Mouse (Mus musculus) limb, embryonic 14.5 days (tissue): ENCODE measurements around the gene Prdm11. TPM values are rescaled to one million over a fixed set of nuclear protein-coding genes. Genes with fewer than 3 reads are reported as not detected.

Experiments used
- ATAC-seq: fragments of 200-750 bp; cut with Nextera tagmentation; 2 replicates; pipeline ENCODE4 v1.8.0; 2017; ENCODE audit warnings: low read depth, moderate number of reproducible peaks, moderate TSS enrichment; ENCODE audit not compliant: low FRiP score
- DNase-seq: peaks from one replicate; pipeline ENCODE4 v3.0.0-alpha.2; 2015; ENCODE audit warnings: low spot score
- H3K27ac ChIP-seq: fragments of 300-500 bp; sonication (generic); replicated peaks from 2 replicates; pipeline ENCODE4 v1.5.1; 2014; ENCODE audit warnings: low read depth, mild to moderate bottlenecking, low read length, moderate library complexity, mixed read lengths
- H3K27me3 ChIP-seq: fragments of 300-500 bp; sonication (generic); 2 replicates; pipeline ENCODE4 v1.6.1; 2014; ENCODE audit warnings: low read length, mixed read lengths; ENCODE audit not compliant: control insufficient read depth, insufficient read depth
- H3K36me3 ChIP-seq: fragments of 300-500 bp; sonication (generic); 2 replicates; pipeline ENCODE4 v1.6.1; 2014; ENCODE audit warnings: mild to moderate bottlenecking, low read length, moderate library complexity, mixed read lengths; ENCODE audit not compliant: control insufficient read depth, insufficient read depth
- H3K4me1 ChIP-seq: fragments of 300-500 bp; sonication (generic); 2 replicates; pipeline ENCODE4 v1.6.1; 2014; ENCODE audit warnings: antibody characterized with exemption, low read length, mixed read lengths; ENCODE audit not compliant: control insufficient read depth, insufficient read depth
- H3K4me2 ChIP-seq: fragments of 300-500 bp; sonication (generic); replicated peaks from 2 replicates; pipeline ENCODE4 v1.6.1; 2014; ENCODE audit warnings: low read depth, mild to moderate bottlenecking, low read length, moderate library complexity; ENCODE audit not compliant: severe bottlenecking
- H3K4me3 ChIP-seq: fragments of 300-500 bp; sonication (generic); replicated peaks from 2 replicates; pipeline ENCODE4 v1.5.1; 2014; ENCODE audit warnings: low read length
- H3K9ac ChIP-seq: fragments of 300-500 bp; sonication (generic); 2 replicates; pipeline ENCODE4 v1.6.1; 2014; ENCODE audit warnings: mild to moderate bottlenecking, low read depth, low read length, moderate library complexity; ENCODE audit not compliant: severe bottlenecking
- H3K9me3 ChIP-seq: fragments of 300-500 bp; sonication (generic); 2 replicates; pipeline ENCODE4 v1.6.1; 2016; ENCODE audit warnings: low read length; ENCODE audit not compliant: control insufficient read depth
- POLR2A ChIP-seq: fragments of 200-500 bp; IDR thresholded peaks from 2 replicates; pipeline ENCODE4 v1.8.0; 2012; ENCODE audit warnings: inconsistent platforms, mild to moderate bottlenecking, moderate library complexity, borderline replicate concordance; ENCODE audit not compliant: insufficient read depth, insufficient read length; ENCODE audit errors: extremely low read depth
- WGBS: fragments of 180-500 bp; shearing (Covaris S2); extraction: QIAGEN DNeasy Blood & Tissue Kit; methylation state at CpG from one replicate; pipeline ENCODE4 v1.1.7; 2014; 5-methylcytosine and 5-hydroxymethylcytosine counted together
- polyA plus RNA-seq, 2 experiments: library from polyadenylated mRNA; depleted of rRNA in 1 of 2; stranded (reverse) in 1 of 2; unstranded in 1 of 2; fragments of >200 nt; fragmentation: Nextera tagmentation in 1 of 2; extraction: Ambion mirVana in 1 of 2; gene quantifications; 2 replicates each; pipeline versions ENCODE4 v1.2.1 to v1.2.3; 2012 to 2014

Prdm11 gene
- polyA plus RNA-seq, 2 experiments, result 6.5 to 24.4 TPM

DNA sequence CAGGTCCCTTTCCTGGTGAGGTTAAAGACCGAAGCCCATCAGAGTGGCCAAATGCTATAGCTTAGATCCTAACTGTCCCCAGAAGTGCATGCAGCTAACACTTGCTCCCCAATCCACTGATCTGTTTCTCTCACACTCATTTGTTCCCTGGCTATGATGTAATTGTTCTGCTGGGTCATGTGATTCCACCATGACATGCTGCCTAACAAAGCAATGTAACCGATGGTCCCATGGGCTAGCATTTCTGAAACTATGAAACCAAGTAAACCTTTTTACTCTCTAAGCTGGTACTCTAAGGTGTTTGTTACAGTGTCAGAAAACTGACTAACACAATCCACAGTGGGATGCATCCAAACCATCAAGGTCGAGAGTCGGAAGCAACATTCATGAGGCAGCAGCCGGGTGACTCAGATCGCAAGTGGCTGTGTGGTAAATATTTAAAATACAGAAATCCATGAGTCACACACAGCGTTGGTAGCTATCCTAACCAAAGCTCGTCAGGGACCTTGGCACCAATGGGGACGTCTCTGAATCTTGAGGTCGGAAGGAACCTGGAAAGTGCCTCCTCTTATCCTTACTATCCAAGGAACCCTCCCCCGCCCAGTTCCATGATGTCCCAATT lies 100.7 kb downstream of the Prdm11 start:
- no peak overlapping the region for H3K4me2 ChIP-seq
- no peaks in the 10 kb centered on the region for H3K36me3 ChIP-seq
- no peak for TF ChIP-seq POLR2A
- no peak overlapping the region for H3K9ac ChIP-seq
- H3K4me3 ChIP-seq, result no peak overlapping the region
- no peaks in the 10 kb centered on the region for H3K9me3 ChIP-seq
- no peak for ATAC-seq
- H3K27ac ChIP-seq, result no peak overlapping the region
- no peaks in the 10 kb centered on the region for H3K27me3 ChIP-seq
- peaks cover 11% of the 10 kb centered on the region for H3K4me1 ChIP-seq
- WGBS, result 89% methylated on average over 11 of the region's 11 CpGs
- DNase-seq, result no peak

DNA sequence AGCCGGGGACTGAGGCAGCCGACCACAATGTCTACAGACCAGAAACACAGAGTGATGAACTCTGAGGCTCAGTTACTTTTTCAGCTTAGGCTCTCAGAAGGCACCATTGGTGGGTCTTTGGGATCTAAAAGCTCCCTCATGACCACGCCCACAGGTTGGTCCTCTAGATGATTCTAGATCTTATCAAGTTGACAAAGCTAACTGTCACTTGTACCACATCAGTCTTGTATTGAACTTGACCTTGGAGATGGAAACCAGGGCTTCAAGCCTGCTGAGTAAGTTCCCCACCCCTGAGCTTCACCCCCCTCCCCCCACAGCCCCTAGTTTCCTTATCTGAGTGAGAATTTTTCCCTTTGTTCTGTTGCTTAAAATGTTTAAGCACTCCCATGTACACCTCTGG lies 101.6 kb downstream of the Prdm11 start:
- no peak for DNase-seq
- WGBS, result 84% methylated on average over 3 of the region's 3 CpGs
- H3K4me3 ChIP-seq, result no peak overlapping the region
- H3K4me1 ChIP-seq, result peaks cover 11% of the 10 kb centered on the region
- no peaks in the 10 kb centered on the region for H3K9me3 ChIP-seq
- H3K27ac ChIP-seq, result no peak overlapping the region
- ATAC-seq, result no peak
- H3K36me3 ChIP-seq, result no peaks in the 10 kb centered on the region
- no peak overlapping the region for H3K4me2 ChIP-seq
- H3K9ac ChIP-seq, result no peak overlapping the region
- no peak for TF ChIP-seq POLR2A
- H3K27me3 ChIP-seq, result no peaks in the 10 kb centered on the region

GRCm38 (mm10) chr2:92943406-92943805 lies 102.6 kb downstream of the Prdm11 start:
- no peak for ATAC-seq
- Histone ChIP-seq H3K4me3 (no peak overlapping the region), H3K9ac (no peak overlapping the region), H3K4me1 (peaks cover 11% of the 10 kb centered on the region), H3K27me3 (no peaks in the 10 kb centered on the region), H3K27ac (no peak overlapping the region), H3K9me3 (no peaks in the 10 kb centered on the region), H3K4me2 (no peak overlapping the region), H3K36me3 (no peaks in the 10 kb centered on the region)
- no peak for DNase-seq
- no peak for TF ChIP-seq POLR2A
- 89% methylated on average over 3 of the region's 3 CpGs for WGBS

- ATAC-seq, result no peak
- H3K27me3 ChIP-seq, result no peaks in the 10 kb centered on the region
- H3K4me1 ChIP-seq, result no peaks in the 10 kb centered on the region
- TF ChIP-seq POLR2A, result no peak
- DNase-seq, result no peak
- no peak overlapping the region for H3K4me3 ChIP-seq
- no peak overlapping the region for H3K4me2 ChIP-seq
- H3K27ac ChIP-seq, result no peak overlapping the region
- 77% methylated on average over 3 of the region's 3 CpGs for WGBS
- no peak overlapping the region for H3K9ac ChIP-seq
- H3K9me3 ChIP-seq, result no peaks in the 10 kb centered on the region
- H3K36me3 ChIP-seq, result no peaks in the 10 kb centered on the region
Observed at GRCm38 (mm10) chr2:92941463-92941862, 104.5 kb downstream of the Prdm11 start.

GRCm38 (mm10) chr2:92940963-92941362 lies 105.0 kb downstream of the Prdm11 start:
- H3K36me3 ChIP-seq, result no peaks in the 10 kb centered on the region
- DNase-seq (no peak), ATAC-seq (no peak)
- H3K27ac ChIP-seq, result no peak overlapping the region
- H3K27me3 ChIP-seq, result no peaks in the 10 kb centered on the region
- no peaks in the 10 kb centered on the region for H3K9me3 ChIP-seq
- 87% methylated on average over 9 of the region's 9 CpGs for WGBS
- no peak overlapping the region for H3K4me2 ChIP-seq
- no peak overlapping the region for H3K4me3 ChIP-seq
- no peak overlapping the region for H3K9ac ChIP-seq
- TF ChIP-seq POLR2A, result no peak
- no peaks in the 10 kb centered on the region for H3K4me1 ChIP-seq
